Mouse (Mus musculus): ENCODE data around the gene Dnajb3. TPM values are rescaled to one million over a fixed set of nuclear protein-coding genes. Genes with fewer than 3 reads are reported as not detected.
"Not testable (repeated sequence)": the region's sequence is repeated elsewhere in the genome, so short reads cannot be mapped to it uniquely, and the experiment has no call there.

Gene Dnajb3
- polyA plus RNA-seq, 1 experiment: 1.3 TPM

DNA sequence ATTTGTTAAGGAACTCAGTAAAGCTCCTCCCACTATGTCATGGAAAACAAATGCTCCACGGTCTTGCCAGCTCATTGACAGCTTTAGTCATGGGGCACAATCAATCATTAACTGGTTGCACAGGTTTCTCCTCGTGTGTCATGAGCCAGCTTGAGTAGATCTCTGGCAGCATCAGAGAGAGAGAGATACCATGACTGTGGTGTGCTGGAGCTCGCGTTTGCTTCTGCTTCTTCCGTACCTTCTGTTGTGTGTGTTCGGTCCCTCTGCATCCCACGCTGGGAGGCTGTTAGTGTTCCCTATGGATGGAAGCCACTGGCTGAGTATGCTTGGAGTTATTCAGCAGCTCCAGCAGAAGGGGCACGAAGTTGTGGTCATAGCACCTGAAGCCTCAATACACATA is 6.2 kb upstream of the Dnajb3 start, which contains the start of gene Ugt1a1:
Gene Ugt1a1, plus strand, starts transcription at position 148 of the 400 bp plus-strand sequence.
- TF ChIP-seq POLR2A (IDR thresholded peaks at IDR 0.05; ENCODE audit: borderline replicate concordance, extremely low read depth, low read depth, low read length): no peak
- TF ChIP-seq CTCF (IDR thresholded peaks at IDR 0.05; ENCODE audit: insufficient read depth, low read length): no peak
- WGBS: 66% methylated on average over 8 of the region's 8 CpGs
- H3K4me3 ChIP-seq (replicated peaks; ENCODE audit: extremely low read depth, low read depth, low read length): no peak within 1 kb of the TSS
- DNase-seq: no peak
- H3K4me1 ChIP-seq (ENCODE audit: control insufficient read depth, insufficient read depth, low read length): no peaks in the 10 kb centered on the region

DNA sequence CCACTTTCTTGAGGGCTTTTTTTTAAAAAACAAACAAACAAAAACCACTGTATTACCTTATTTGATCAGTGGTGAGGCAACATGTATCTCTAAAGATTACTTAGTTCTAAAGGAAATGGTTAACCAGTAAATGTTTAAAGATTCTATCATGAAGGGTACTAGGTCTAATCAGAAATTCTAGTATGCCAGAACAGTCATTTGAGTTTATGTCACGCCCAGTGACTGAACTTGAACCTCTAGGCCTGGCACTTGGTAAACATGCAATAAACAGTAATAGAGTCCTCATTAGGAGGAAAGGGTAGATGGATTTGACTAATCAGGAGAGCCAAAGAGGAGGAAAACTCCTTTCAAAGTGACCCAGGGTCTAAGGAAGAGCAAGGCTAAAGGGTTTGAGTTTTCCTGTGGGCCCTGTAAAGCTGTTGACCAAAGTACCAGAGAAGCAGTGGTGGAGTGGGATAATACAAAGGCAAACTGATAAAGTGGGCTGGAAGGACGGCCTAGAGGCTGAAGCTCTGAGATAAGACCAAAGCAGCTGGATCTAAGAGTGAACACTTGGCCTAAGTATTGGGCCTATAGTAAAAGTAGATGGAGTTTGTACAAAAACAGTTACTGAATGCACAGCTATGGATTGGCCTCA is 1.4 kb upstream of the Dnajb3 start:
- Histone ChIP-seq H3K4me3 (replicated peaks; ENCODE audit: extremely low read depth, low read depth, low read length) (no peak overlapping the region), H3K4me1 (ENCODE audit: control insufficient read depth, insufficient read depth, low read length) (peaks cover 2% of the 10 kb centered on the region; the same call in 1 of the 2 replicates)
- no peak for DNase-seq
- WGBS: 81% methylated on average over 2 of the region's 2 CpGs
- TF ChIP-seq POLR2A (IDR thresholded peaks at IDR 0.05; ENCODE audit: borderline replicate concordance, extremely low read depth, low read depth, low read length) (no peak), CTCF (IDR thresholded peaks at IDR 0.05; ENCODE audit: insufficient read depth, low read length) (no peak)

- Histone ChIP-seq H3K4me1 (ENCODE audit: control insufficient read depth, insufficient read depth, low read length) (peaks cover 2% of the 10 kb centered on the region; the same call in 1 of the 2 replicates), H3K4me3 (replicated peaks; ENCODE audit: extremely low read depth, low read depth, low read length) (no peak within 1 kb of the TSS)
- no peak for TF ChIP-seq CTCF (IDR thresholded peaks at IDR 0.05; ENCODE audit: insufficient read depth, low read length)
- TF ChIP-seq POLR2A (IDR thresholded peaks at IDR 0.05; ENCODE audit: borderline replicate concordance, extremely low read depth, low read depth, low read length): no peak
- DNase-seq: no peak
- WGBS: 71% methylated on average over 7 of the region's 7 CpGs
Observed at GRCm38 (mm10) chr1:88200456-88200855, 5.1 kb downstream of the Dnajb3 start, which contains the start of gene Ugt1a2. Gene Ugt1a2 (plus strand): TSS chr1:88200601.

- H3K4me3 ChIP-seq (replicated peaks; ENCODE audit: extremely low read depth, low read depth, low read length): no peak overlapping the region
- WGBS: 67% methylated on average over 2 of the region's 2 CpGs
- no peaks in the 10 kb centered on the region for H3K4me1 ChIP-seq (ENCODE audit: control insufficient read depth, insufficient read depth, low read length)
- DNase-seq: no peak
- TF ChIP-seq POLR2A (IDR thresholded peaks at IDR 0.05; ENCODE audit: borderline replicate concordance, extremely low read depth, low read depth, low read length) (no peak), CTCF (IDR thresholded peaks at IDR 0.05; ENCODE audit: insufficient read depth, low read length) (no peak)
Observed at GRCm38 (mm10) chr1:88199996-88200395, 5.6 kb downstream of the Dnajb3 start.

- 72% methylated on average over 3 of the region's 3 CpGs for WGBS
- DNase-seq: no peak
- TF ChIP-seq POLR2A (IDR thresholded peaks at IDR 0.05; ENCODE audit: borderline replicate concordance, extremely low read depth, low read depth, low read length) (no peak), CTCF (IDR thresholded peaks at IDR 0.05; ENCODE audit: insufficient read depth, low read length) (no peak)
- Histone ChIP-seq H3K4me3 (replicated peaks; ENCODE audit: extremely low read depth, low read depth, low read length) (no peak overlapping the region), H3K4me1 (ENCODE audit: control insufficient read depth, insufficient read depth, low read length) (no peaks in the 10 kb centered on the region)
Observed at GRCm38 (mm10) chr1:88197443-88197842, 8.1 kb downstream of the Dnajb3 start.

GRCm38 (mm10) chr1:88195687-88196086 is 9.9 kb downstream of the Dnajb3 start:
- Histone ChIP-seq H3K4me3 (replicated peaks; ENCODE audit: extremely low read depth, low read depth, low read length) (no peak overlapping the region), H3K4me1 (ENCODE audit: control insufficient read depth, insufficient read depth, low read length) (no peaks in the 10 kb centered on the region)
- DNase-seq: no peak
- no peak for TF ChIP-seq POLR2A (IDR thresholded peaks at IDR 0.05; ENCODE audit: borderline replicate concordance, extremely low read depth, low read depth, low read length)
- TF ChIP-seq CTCF (IDR thresholded peaks at IDR 0.05; ENCODE audit: insufficient read depth, low read length): no peak
- 93% methylated on average over 1 of the region's 1 CpGs for WGBS

GRCm38 (mm10) chr1:88192136-88192535 is 13.4 kb downstream of the Dnajb3 start:
- Histone ChIP-seq H3K4me3 (replicated peaks; ENCODE audit: extremely low read depth, low read depth, low read length) (no peak overlapping the region), H3K4me1 (ENCODE audit: control insufficient read depth, insufficient read depth, low read length) (no peaks in the 10 kb centered on the region)
- 77% methylated on average over 3 of the region's 3 CpGs for WGBS
- TF ChIP-seq CTCF (IDR thresholded peaks at IDR 0.05; ENCODE audit: insufficient read depth, low read length): no peak
- no peak for DNase-seq

DNA sequence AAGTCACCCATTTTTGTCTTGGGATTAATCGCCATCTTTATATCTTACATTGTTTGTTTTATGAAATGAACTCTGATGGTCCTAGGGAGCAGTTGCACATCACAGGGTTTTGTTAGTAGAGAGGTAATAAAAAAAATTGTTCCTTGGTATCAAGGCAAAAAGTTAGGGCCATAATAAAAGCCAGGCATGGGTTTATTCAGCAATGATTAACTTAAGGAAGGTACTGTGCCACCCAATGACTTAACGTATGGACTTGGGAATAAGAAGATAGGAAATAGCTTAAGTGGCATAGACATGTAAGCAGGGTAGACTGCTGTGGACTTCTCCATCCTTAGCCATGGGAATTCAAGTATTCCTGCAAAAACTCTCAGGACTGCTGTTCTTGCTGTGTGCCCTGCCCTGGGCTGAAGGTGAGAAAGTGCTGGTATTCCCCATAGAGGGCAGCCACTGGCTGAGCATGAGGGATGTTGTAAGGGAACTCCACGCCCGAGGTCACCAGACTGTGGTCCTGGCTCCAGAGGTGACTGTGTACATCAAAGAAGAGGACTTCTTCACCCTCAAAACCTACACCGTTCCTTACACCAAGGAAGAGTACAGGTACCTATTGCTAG is 19.2 kb downstream of the Dnajb3 start:
- DNase-seq: no peak

GRCm38 (mm10) chr1:88179657-88180056 is 25.9 kb downstream of the Dnajb3 start:
- WGBS: 86% methylated on average over 1 of the region's 1 CpGs
- H3K4me1 ChIP-seq (ENCODE audit: control insufficient read depth, insufficient read depth, low read length): no peaks in the 10 kb centered on the region
- no peak for TF ChIP-seq POLR2A (IDR thresholded peaks at IDR 0.05; ENCODE audit: borderline replicate concordance, extremely low read depth, low read depth, low read length)
- no peak for TF ChIP-seq CTCF (IDR thresholded peaks at IDR 0.05; ENCODE audit: insufficient read depth, low read length)
- no peak for DNase-seq
- H3K4me3 ChIP-seq (replicated peaks; ENCODE audit: extremely low read depth, low read depth, low read length): no peak overlapping the region

More for the DNA sequence above, 19.2 kb downstream of the Dnajb3 start:
- WGBS: 91% methylated on average over 5 of the region's 5 CpGs
- Histone ChIP-seq H3K4me3 (replicated peaks; ENCODE audit: extremely low read depth, low read depth, low read length) (no peak overlapping the region), H3K4me1 (ENCODE audit: control insufficient read depth, insufficient read depth, low read length) (no peaks in the 10 kb centered on the region)
- TF ChIP-seq CTCF (IDR thresholded peaks at IDR 0.05; ENCODE audit: insufficient read depth, low read length): no peak
- TF ChIP-seq POLR2A (IDR thresholded peaks at IDR 0.05; ENCODE audit: borderline replicate concordance, extremely low read depth, low read depth, low read length): no peak

GRCm38 (mm10) chr1:88172190-88172589 is 33.4 kb downstream of the Dnajb3 start:
- not testable (repeated sequence) for DNase-seq; H3K4me3 ChIP-seq (replicated peaks; ENCODE audit: extremely low read depth, low read depth, low read length); H3K4me1 ChIP-seq (ENCODE audit: control insufficient read depth, insufficient read depth, low read length)
- 70% methylated on average over 6 of the region's 7 CpGs for WGBS

Data from lung, adult 2 months (tissue).